Mouse (Mus musculus) heart, embryonic 11.5 days (tissue): ENCODE data around the gene Erp29. TPM values are rescaled to one million over a fixed set of nuclear protein-coding genes. Genes with fewer than 3 reads are reported as not detected.

ENCODE experiments used
- ATAC-seq: fragments of 200-750 bp; cut with Nextera tagmentation; replicated peaks from 2 replicates; pipeline ENCODE4 v1.8.0; 2017; ENCODE audit warnings: moderate library complexity; ENCODE audit not compliant: insufficient number of reproducible peaks, low FRiP score, low TSS enrichment
- H3K27ac ChIP-seq: fragments of 300-500 bp; sonication (generic); 2 replicates; pipeline ENCODE4 v1.5.1; 2014; ENCODE audit warnings: mild to moderate bottlenecking, low read depth, low read length
- H3K27me3 ChIP-seq: fragments of 300-500 bp; sonication (generic); 2 replicates; pipeline ENCODE4 v1.6.1; 2014; ENCODE audit warnings: mild to moderate bottlenecking, low read length, mixed read lengths; ENCODE audit not compliant: control insufficient read depth, insufficient read depth
- H3K36me3 ChIP-seq: fragments of 300-500 bp; sonication (generic); 2 replicates; pipeline ENCODE4 v1.6.1; 2014; ENCODE audit warnings: mild to moderate bottlenecking, low read length, moderate library complexity, mixed read lengths; ENCODE audit not compliant: control insufficient read depth, insufficient read depth
- H3K4me1 ChIP-seq: fragments of 300-500 bp; sonication (generic); 2 replicates; pipeline ENCODE4 v1.6.1; 2014; ENCODE audit warnings: low read length; ENCODE audit not compliant: control insufficient read depth, insufficient read depth
- H3K4me2 ChIP-seq: fragments of 300-500 bp; sonication (generic); 2 replicates; pipeline ENCODE4 v1.6.1; 2014; ENCODE audit warnings: mild to moderate bottlenecking, moderate library complexity
- H3K4me3 ChIP-seq: fragments of 300-500 bp; sonication (generic); 2 replicates; pipeline ENCODE4 v1.5.1; 2014; ENCODE audit warnings: low read depth, low read length
- H3K9ac ChIP-seq: fragments of 300-500 bp; sonication (generic); 2 replicates; pipeline ENCODE4 v1.6.1; 2014; ENCODE audit warnings: mild to moderate bottlenecking, low read depth, low read length, moderate library complexity
- H3K9me3 ChIP-seq: fragments of 300-500 bp; sonication (generic); replicated peaks from 2 replicates; pipeline ENCODE4 v1.6.1; 2016; ENCODE audit warnings: low read length; ENCODE audit not compliant: control insufficient read depth
- WGBS: fragments of 180-500 bp; shearing (Covaris S2); extraction: QIAGEN DNeasy Blood & Tissue Kit; methylation state at CpG from one replicate; pipeline ENCODE4 v1.1.7; 2014; ENCODE audit not compliant: insufficient replicate concordance; 5-methylcytosine and 5-hydroxymethylcytosine counted together
- polyA plus RNA-seq: library from polyadenylated mRNA; unstranded; fragments of >200 nt; fragmentation: Nextera tagmentation; extraction: Ambion mirVana; gene quantifications from 2 replicates; pipeline ENCODE4 v1.2.1, GENCODE M21; 2014

Gene Erp29
- polyA plus RNA-seq, 1 experiment from 2014 or later = 137 TPM

DNA sequence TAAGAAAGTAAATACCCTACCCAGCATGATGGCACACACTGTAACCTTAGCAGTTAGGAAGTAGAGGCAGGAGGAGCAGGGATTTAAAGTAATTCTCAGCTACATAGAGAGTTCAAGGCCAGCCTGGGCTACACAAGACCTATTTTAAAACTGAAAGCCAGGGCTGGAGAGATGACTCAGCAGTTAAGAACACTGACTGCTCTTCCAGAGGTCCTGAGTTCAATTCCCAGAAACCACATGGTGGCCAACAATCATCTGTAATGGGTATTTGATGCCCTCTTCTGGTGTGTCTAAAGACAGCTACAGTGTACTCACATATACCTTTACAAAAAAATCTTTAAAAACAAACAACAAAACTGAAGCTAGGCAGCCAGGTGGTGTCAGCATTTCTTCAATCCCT is 62.6 kb downstream of the Erp29 start:
- H3K27me3 ChIP-seq = no peaks in the 10 kb centered on the region
- no peak overlapping the region for H3K4me2 ChIP-seq
- H3K4me3 ChIP-seq = no peak overlapping the region
- no peak overlapping the region for H3K9ac ChIP-seq
- H3K4me1 ChIP-seq = peaks cover 5% of the 10 kb centered on the region; the same call in 1 of the 2 replicates
- no peak for ATAC-seq
- H3K9me3 ChIP-seq = no peaks in the 10 kb centered on the region
- no peaks in the 10 kb centered on the region for H3K36me3 ChIP-seq
- no peak overlapping the region for H3K27ac ChIP-seq

- Histone ChIP-seq H3K9me3 (no peaks in the 10 kb centered on the region), H3K36me3 (no peaks in the 10 kb centered on the region), H3K27me3 (no peaks in the 10 kb centered on the region), H3K27ac (no peak overlapping the region), H3K4me2 (no peak overlapping the region), H3K4me1 (peaks cover 10% of the 10 kb centered on the region; the same call in 1 of the 2 replicates), H3K4me3 (no peak overlapping the region), H3K9ac (no peak overlapping the region)
- ATAC-seq = no peak
- 65% methylated on average over 7 of the region's 7 CpGs for WGBS
Measured at GRCm38 (mm10) chr5:121389106-121389505, 63.2 kb downstream of the Erp29 start.

GRCm38 (mm10) chr5:121387126-121387525 is 65.2 kb downstream of the Erp29 start:
- H3K9ac ChIP-seq = no peak overlapping the region
- WGBS = 65% methylated on average over 4 of the region's 4 CpGs
- H3K36me3 ChIP-seq = peaks cover 4% of the 10 kb centered on the region; the same call in 1 of the 2 replicates
- H3K4me1 ChIP-seq = peaks cover 16% of the 10 kb centered on the region; the same call in 1 of the 2 replicates
- H3K4me2 ChIP-seq = no peak overlapping the region
- H3K27me3 ChIP-seq = no peaks in the 10 kb centered on the region
- no peaks in the 10 kb centered on the region for H3K9me3 ChIP-seq
- ATAC-seq = no peak
- no peak overlapping the region for H3K27ac ChIP-seq
- H3K4me3 ChIP-seq = no peak overlapping the region

- Histone ChIP-seq H3K4me2 (peak overlapping the region; percentile 72), H3K4me1 (peaks cover 16% of the 10 kb centered on the region; the same call in 1 of the 2 replicates), H3K36me3 (peaks cover 8% of the 10 kb centered on the region), H3K9ac (0 out of 2 replicates have a peak overlapping the region, but pooled peaks have one; percentile 43), H3K9me3 (no peaks in the 10 kb centered on the region), H3K27ac (no peak overlapping the region), H3K4me3 (peak overlapping the region; percentile 72), H3K27me3 (no peaks in the 10 kb centered on the region)
- WGBS = 34% methylated on average over 22 of the region's 22 CpGs
- no peak for ATAC-seq
Measured at GRCm38 (mm10) chr5:121386120-121386909, 66.0 kb downstream of the Erp29 start.

GRCm38 (mm10) chr5:121385461-121386119 is 66.7 kb downstream of the Erp29 start, which contains the start of gene Trafd1:
Gene Trafd1 (minus strand): TSS chr5:121385632.
- H3K27me3 ChIP-seq = no peaks in the 10 kb centered on the region
- H3K4me3 ChIP-seq = peak within 1 kb of the TSS; percentile 72
- peaks cover 16% of the 10 kb centered on the region; the same call in 1 of the 2 replicates for H3K4me1 ChIP-seq
- peaks cover 15% of the 10 kb centered on the region for H3K36me3 ChIP-seq
- H3K9ac ChIP-seq = peak within 1 kb of the TSS; percentile 81
- peak; percentile 97 for ATAC-seq
- 0 out of 2 replicates have a peak, but pooled peaks cover 4% of the 10 kb centered on the region for H3K9me3 ChIP-seq
- H3K27ac ChIP-seq = peak within 1 kb of the TSS; percentile 93
- WGBS = under 1% methylated on average over 27 of the region's 45 CpGs
- H3K4me2 ChIP-seq = peak within 1 kb of the TSS; percentile 72

DNA sequence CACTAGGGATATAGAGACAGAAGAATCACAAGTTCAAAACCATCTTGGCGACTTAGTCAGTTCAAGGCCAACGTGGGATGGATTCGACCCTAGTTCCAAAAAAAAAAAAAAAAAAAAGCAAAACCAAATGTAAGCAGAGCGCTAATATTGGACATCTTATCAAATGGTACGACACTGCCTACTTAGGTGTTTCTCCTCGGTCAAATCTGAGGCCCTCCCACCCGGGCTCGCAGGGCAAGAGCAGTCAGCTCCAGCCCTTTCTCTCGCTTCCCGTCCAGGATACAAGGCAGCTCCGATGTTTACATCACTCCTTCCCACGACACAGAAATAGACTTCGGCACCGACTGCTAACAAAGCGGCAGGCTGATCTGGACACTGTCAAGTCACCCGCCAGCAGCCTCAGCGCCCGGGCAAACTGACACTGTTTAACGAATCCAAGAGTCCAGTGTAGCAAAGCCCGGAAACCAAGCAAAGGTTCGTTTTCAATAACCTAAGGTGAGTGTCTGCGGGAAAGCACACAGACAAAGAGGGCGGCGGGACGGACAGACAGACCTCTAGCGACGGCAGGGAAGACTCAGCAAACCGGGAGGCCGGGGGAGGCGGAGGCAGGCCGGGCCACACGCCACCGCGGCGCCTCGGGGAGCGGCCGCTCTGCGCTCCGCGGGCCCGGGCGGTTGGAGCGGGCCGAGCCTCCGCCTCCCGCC is 67.4 kb downstream of the Erp29 start:
- 0 out of 2 replicates have a peak, but pooled peaks cover 4% of the 10 kb centered on the region for H3K9me3 ChIP-seq
- peaks cover 16% of the 10 kb centered on the region; the same call in 1 of the 2 replicates for H3K4me1 ChIP-seq
- peak overlapping the region; percentile 81 for H3K9ac ChIP-seq
- peak overlapping the region; percentile 72 for H3K4me3 ChIP-seq
- ATAC-seq = peak; percentile 21; the same call in 1 of the 2 replicates
- peak overlapping the region; percentile 72 for H3K4me2 ChIP-seq
- H3K27me3 ChIP-seq = no peaks in the 10 kb centered on the region
- H3K27ac ChIP-seq = peak overlapping the region; percentile 93
- WGBS = 2% methylated on average over 46 of the region's 47 CpGs
- peaks cover 15% of the 10 kb centered on the region for H3K36me3 ChIP-seq

- peaks cover 16% of the 10 kb centered on the region; the same call in 1 of the 2 replicates for H3K4me1 ChIP-seq
- no peaks in the 10 kb centered on the region for H3K27me3 ChIP-seq
- H3K4me3 ChIP-seq = peak overlapping the region; percentile 72
- peak overlapping the region; percentile 93 for H3K27ac ChIP-seq
- peak overlapping the region; percentile 81 for H3K9ac ChIP-seq
- H3K9me3 ChIP-seq = 0 out of 2 replicates have a peak, but pooled peaks cover 4% of the 10 kb centered on the region
- 59% methylated on average over 10 of the region's 10 CpGs for WGBS
- peaks cover 20% of the 10 kb centered on the region for H3K36me3 ChIP-seq
- H3K4me2 ChIP-seq = peak overlapping the region; percentile 72
- no peak for ATAC-seq
Measured at GRCm38 (mm10) chr5:121383857-121384756, 68.2 kb downstream of the Erp29 start.
